Mouse (Mus musculus) midbrain, embryonic 16.5 days (tissue): ENCODE data around the gene Gm10799. TPM values are rescaled to one million over a fixed set of nuclear protein-coding genes. Genes with fewer than 3 reads are reported as not detected.
"Not testable (repeated sequence)": the region's sequence is repeated elsewhere in the genome, so short reads cannot be mapped to it uniquely, and the experiment has no call there.

ENCODE experiments used
- ATAC-seq: fragments of 200-750 bp; cut with Nextera tagmentation; 2 replicates; pipeline ENCODE4 v1.8.0; 2017; ENCODE audit warnings: moderate TSS enrichment
- H3K27ac ChIP-seq: fragments of 300-500 bp; sonication (generic); 2 replicates; pipeline ENCODE4 v1.5.1; 2014; ENCODE audit warnings: mild to moderate bottlenecking, low read length, mixed read lengths
- H3K27me3 ChIP-seq: fragments of 300-500 bp; sonication (generic); 2 replicates; pipeline ENCODE4 v1.6.1; 2014; ENCODE audit warnings: low read depth, low read length, mixed read lengths; ENCODE audit not compliant: control insufficient read depth, insufficient read depth
- H3K36me3 ChIP-seq: fragments of 300-500 bp; sonication (generic); 2 replicates; pipeline ENCODE4 v1.6.1; 2014; ENCODE audit warnings: mild to moderate bottlenecking, low read length, moderate library complexity, mixed read lengths; ENCODE audit not compliant: control insufficient read depth, insufficient read depth
- H3K4me1 ChIP-seq: fragments of 300-500 bp; sonication (generic); 2 replicates; pipeline ENCODE4 v1.6.1; 2014; ENCODE audit warnings: mild to moderate bottlenecking, low read length, mixed read lengths; ENCODE audit not compliant: control insufficient read depth, insufficient read depth
- H3K4me2 ChIP-seq: fragments of 300-500 bp; sonication (generic); 2 replicates; pipeline ENCODE4 v1.6.1; 2014; ENCODE audit warnings: mild to moderate bottlenecking, low read length, mixed read lengths
- H3K4me3 ChIP-seq: fragments of 300-500 bp; sonication (generic); 2 replicates; pipeline ENCODE4 v1.5.1; 2014; ENCODE audit warnings: low read depth, mild to moderate bottlenecking, low read length, moderate library complexity, mixed read lengths
- H3K9ac ChIP-seq: fragments of 300-500 bp; sonication (generic); 2 replicates; pipeline ENCODE4 v1.6.1; 2014; ENCODE audit warnings: low read depth, low read length, mixed read lengths
- H3K9me3 ChIP-seq: fragments of 300-500 bp; sonication (generic); replicated peaks from 2 replicates; pipeline ENCODE4 v1.6.1; 2014; ENCODE audit warnings: mild to moderate bottlenecking, low read length, mixed read lengths; ENCODE audit not compliant: control insufficient read depth, poor library complexity, severe bottlenecking
- WGBS: fragments of 180-500 bp; shearing (Covaris S2); extraction: QIAGEN DNeasy Blood & Tissue Kit; methylation state at CpG from one replicate; pipeline ENCODE4 v1.1.7; 2014; 5-methylcytosine and 5-hydroxymethylcytosine counted together
- polyA plus RNA-seq: library from polyadenylated mRNA; unstranded; fragments of >200 nt; fragmentation: Nextera tagmentation; extraction: Ambion mirVana; gene quantifications from 2 replicates; pipeline ENCODE4 v1.2.1, GENCODE M21; 2015

Gm10799 gene
- polyA plus RNA-seq, 1 experiment from 2014 or later: not detected

GRCm38 (mm10) chr2:104084027-104084426 is 15.7 kb upstream of the Gm10799 start:
- H3K27ac ChIP-seq: not testable (repeated sequence)

GRCm38 (mm10) chr2:104082474-104082873 is 14.1 kb upstream of the Gm10799 start:
- no peak overlapping the region for H3K27ac ChIP-seq
- H3K9me3 ChIP-seq: no peaks in the 10 kb centered on the region
- no peaks in the 10 kb centered on the region for H3K36me3 ChIP-seq
- H3K4me1 ChIP-seq: no peaks in the 10 kb centered on the region
- no peak overlapping the region for H3K4me3 ChIP-seq
- no peaks in the 10 kb centered on the region for H3K27me3 ChIP-seq
- H3K9ac ChIP-seq: no peak overlapping the region
- no peak overlapping the region for H3K4me2 ChIP-seq
- ATAC-seq: no peak

More at GRCm38 (mm10) chr2:104084027-104084426, 15.7 kb upstream of the Gm10799 start:
- H3K27me3 ChIP-seq, H3K9ac ChIP-seq, H3K4me2 ChIP-seq, H3K9me3 ChIP-seq, ATAC-seq, H3K36me3 ChIP-seq, H3K4me1 ChIP-seq, H3K4me3 ChIP-seq: not testable (repeated sequence)

GRCm38 (mm10) chr2:104081436-104082050 is 13.2 kb upstream of the Gm10799 start:
- no CpG with 5 or more reads among the region's 1 CpGs for WGBS
- H3K9me3 ChIP-seq, H3K4me2 ChIP-seq, H3K4me1 ChIP-seq, H3K36me3 ChIP-seq, H3K4me3 ChIP-seq, ATAC-seq, H3K27me3 ChIP-seq, H3K9ac ChIP-seq, H3K27ac ChIP-seq: not testable (repeated sequence)

GRCm38 (mm10) chr2:104078285-104078684 is 9.9 kb upstream of the Gm10799 start:
- not testable (repeated sequence) for ATAC-seq, H3K27ac ChIP-seq, H3K4me3 ChIP-seq, H3K4me2 ChIP-seq, H3K9ac ChIP-seq, H3K27me3 ChIP-seq, H3K36me3 ChIP-seq, H3K4me1 ChIP-seq, H3K9me3 ChIP-seq
- 81% methylated on average over 5 of the region's 5 CpGs for WGBS

GRCm38 (mm10) chr2:104069704-104070185 is 1.4 kb upstream of the Gm10799 start, which contains the start of gene Cd59b:
Gene Cd59b (plus strand): TSS chr2:104069849.
- Histone ChIP-seq H3K27me3 (no peaks in the 10 kb centered on the region), H3K36me3 (no peaks in the 10 kb centered on the region), H3K9me3 (no peaks in the 10 kb centered on the region), H3K27ac (no peak within 1 kb of the TSS), H3K9ac (peak within 1 kb of the TSS; percentile 56), H3K4me3 (peak within 1 kb of the TSS; percentile 29), H3K4me1 (0 out of 2 replicates have a peak, but pooled peaks cover 7% of the 10 kb centered on the region), H3K4me2 (peak within 1 kb of the TSS; percentile 55)
- 6% methylated on average over 13 of the region's 13 CpGs for WGBS
- ATAC-seq: peak; percentile 86

GRCm38 (mm10) chr2:104065526-104065925 is 2.8 kb downstream of the Gm10799 start, which contains the start of gene Gm10912:
Gene Gm10912 (plus strand): TSS chr2:104065826.
- not testable (repeated sequence) for H3K9me3 ChIP-seq, H3K4me2 ChIP-seq, H3K27me3 ChIP-seq, H3K4me3 ChIP-seq, H3K4me1 ChIP-seq, H3K9ac ChIP-seq, ATAC-seq, H3K36me3 ChIP-seq, H3K27ac ChIP-seq
- 94% methylated on average over 5 of the region's 6 CpGs for WGBS

- no peak for ATAC-seq
- H3K4me1 ChIP-seq: no peaks in the 10 kb centered on the region
- peaks cover 10% of the 10 kb centered on the region; the same call in 1 of the 2 replicates for H3K36me3 ChIP-seq
- H3K4me3 ChIP-seq: no peak overlapping the region
- H3K4me2 ChIP-seq: no peak overlapping the region
- H3K9ac ChIP-seq: no peak overlapping the region
- H3K27me3 ChIP-seq: no peaks in the 10 kb centered on the region
- WGBS: 96% methylated on average over 2 of the region's 2 CpGs
- H3K27ac ChIP-seq: no peak overlapping the region
- no peaks in the 10 kb centered on the region for H3K9me3 ChIP-seq
These were observed 4.2 kb downstream of the Gm10799 start for GRCm38 (mm10) chr2:104064152-104064551.

GRCm38 (mm10) chr2:104062665-104063064 is 5.7 kb downstream of the Gm10799 start:
- Histone ChIP-seq H3K4me2 (no peak overlapping the region), H3K36me3 (peaks cover 10% of the 10 kb centered on the region; the same call in 1 of the 2 replicates), H3K9me3 (no peaks in the 10 kb centered on the region), H3K27me3 (no peaks in the 10 kb centered on the region), H3K4me3 (no peak overlapping the region), H3K27ac (no peak overlapping the region), H3K4me1 (no peaks in the 10 kb centered on the region), H3K9ac (no peak overlapping the region)
- no peak for ATAC-seq

GRCm38 (mm10) chr2:104060996-104061395 is 7.4 kb downstream of the Gm10799 start:
- no peak for ATAC-seq

More at GRCm38 (mm10) chr2:104060996-104061395, 7.4 kb downstream of the Gm10799 start:
- no peak overlapping the region for H3K27ac ChIP-seq
- no peak overlapping the region for H3K9ac ChIP-seq
- WGBS: 97% methylated on average over 6 of the region's 6 CpGs
- H3K4me1 ChIP-seq: no peaks in the 10 kb centered on the region
- H3K4me3 ChIP-seq: no peak overlapping the region
- no peaks in the 10 kb centered on the region for H3K27me3 ChIP-seq
- no peaks in the 10 kb centered on the region for H3K9me3 ChIP-seq
- H3K4me2 ChIP-seq: no peak overlapping the region
- H3K36me3 ChIP-seq: peaks cover 10% of the 10 kb centered on the region; the same call in 1 of the 2 replicates
